Mouse (Mus musculus) embryonic fibroblast, embryonic 13.5 days (primary cell): ENCODE data around the gene Igfbpl1.

ENCODE experiments used
- CTCF ChIP-seq: IDR thresholded peaks from 2 replicates; pipeline ENCODE4 v1.5.1; 2011; ENCODE audit warnings: mild to moderate bottlenecking, control low read depth, low read length, moderate library complexity, borderline replicate concordance; ENCODE audit not compliant: insufficient read depth
- POLR2A ChIP-seq: IDR thresholded peaks from 2 replicates; pipeline ENCODE4 v1.6.1; 2011; ENCODE audit warnings: low read depth, mild to moderate bottlenecking, control low read depth, low read length, moderate library complexity

DNA sequence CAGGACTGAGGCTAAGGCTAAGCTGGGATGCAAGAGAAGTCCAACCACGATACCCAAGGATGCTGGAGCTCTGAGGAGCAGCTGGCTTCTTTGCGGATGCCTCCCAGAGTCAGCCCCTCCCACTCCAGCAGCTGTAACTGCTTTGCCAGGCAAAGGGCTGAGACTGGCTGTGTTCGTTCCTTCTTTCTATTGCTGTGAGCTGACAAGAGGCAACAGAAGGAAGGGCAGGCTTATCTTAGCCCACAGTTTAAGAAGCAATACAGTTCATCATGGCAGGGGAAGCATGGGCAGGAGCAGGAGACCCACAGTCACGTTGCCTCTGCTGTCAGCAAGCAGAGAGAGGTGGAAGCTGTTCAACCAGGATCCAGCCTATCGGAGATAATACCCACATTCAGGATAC lies 34.4 kb upstream of the Igfbpl1 start:
- TF ChIP-seq CTCF (no peak), POLR2A (no peak)
